Mouse (Mus musculus) liver (tissue): ENCODE results near the gene Hsh2d.

Experiments used
- DNase-seq: peaks from one replicate; pipeline ENCODE4 v3.0.0-alpha.2; 2020; ENCODE audit warnings: mixed read lengths

The Hsh2d gene

GRCm38 (mm10) chr8:72192065-72192464 is 2.6 kb downstream of the Hsh2d start:
- no peak for DNase-seq

GRCm38 (mm10) chr8:72197997-72198396 is 8.6 kb downstream of the Hsh2d start:
- peak; percentile 14 for DNase-seq

GRCm38 (mm10) chr8:72208582-72208981 is 19.1 kb downstream of the Hsh2d start:
- no peak for DNase-seq

- no peak for DNase-seq
These were observed 20.8 kb downstream of the Hsh2d start for GRCm38 (mm10) chr8:72210222-72210621.

GRCm38 (mm10) chr8:72210710-72211109 is 21.3 kb downstream of the Hsh2d start:
- no peak for DNase-seq

- DNase-seq, result no peak
These were observed 22.4 kb downstream of the Hsh2d start for GRCm38 (mm10) chr8:72211846-72212245.

- DNase-seq, result no peak
These were observed 23.3 kb downstream of the Hsh2d start, which contains the start of gene Cib3 for GRCm38 (mm10) chr8:72212751-72213150. Gene Cib3, minus strand, starts transcription at chr8:72212837.

- no peak for DNase-seq
These were observed 24.1 kb downstream of the Hsh2d start, which contains the start of gene Gm11034 for GRCm38 (mm10) chr8:72213536-72213935. Gene Gm11034, minus strand, starts transcription at chr8:72213636.

- DNase-seq, result peak; percentile 20
These were observed 25.6 kb downstream of the Hsh2d start for GRCm38 (mm10) chr8:72215060-72215459.

- no peak for DNase-seq
These were observed 26.4 kb downstream of the Hsh2d start for GRCm38 (mm10) chr8:72215871-72216270.

- no peak for DNase-seq
These were observed 29.5 kb downstream of the Hsh2d start for GRCm38 (mm10) chr8:72218781-72219540.

- peak; percentile 93 for DNase-seq
These were observed 30.3 kb downstream of the Hsh2d start, which contains the start of gene Fam32a for GRCm38 (mm10) chr8:72219541-72220363. Gene Fam32a, plus strand, starts transcription at chr8:72219730.

- peak; percentile 13 for DNase-seq
These were observed 31.3 kb downstream of the Hsh2d start for GRCm38 (mm10) chr8:72220758-72221157.

GRCm38 (mm10) chr8:72222656-72223055 is 33.2 kb downstream of the Hsh2d start:
- DNase-seq, result no peak

GRCm38 (mm10) chr8:72239499-72240402 is 50.3 kb downstream of the Hsh2d start, which contains the start of gene Ap1m1:
Gene Ap1m1, plus strand, starts transcription at chr8:72240018.
- DNase-seq, result peak; percentile 99

GRCm38 (mm10) chr8:72240403-72240763 is 50.9 kb downstream of the Hsh2d start:
- no peak for DNase-seq

GRCm38 (mm10) chr8:72240951-72241350 is 51.5 kb downstream of the Hsh2d start:
- DNase-seq, result no peak

- DNase-seq, result no peak
These were observed 52.8 kb downstream of the Hsh2d start for GRCm38 (mm10) chr8:72242226-72242625.

- DNase-seq, result peak; percentile 15
These were observed 55.2 kb downstream of the Hsh2d start for GRCm38 (mm10) chr8:72244610-72245009.
